Mouse (Mus musculus) CH12F3 (cell line): ENCODE results near the gene Pla2g16.

Experiments
- in situ Hi-C: fragments of 300-500 bp; cut with MboI; formaldehyde crosslinking; loops from 2 replicates; pipeline ENCODE4 v1.14.3; 2020; ENCODE audit warnings: low sequenced_read_pairs

Gene Pla2g16

GRCm38 (mm10) chr19:7607690-7608201 is 50.5 kb downstream of the Pla2g16 start:
- in situ Hi-C loops = no loop called here

- in situ Hi-C loops = no loop called here
Observed at GRCm38 (mm10) chr19:7611942-7612757, 54.9 kb downstream of the Pla2g16 start, which contains the start of gene Hrasls5. Gene Hrasls5 (plus strand): TSS chr19:7612541.

DNA sequence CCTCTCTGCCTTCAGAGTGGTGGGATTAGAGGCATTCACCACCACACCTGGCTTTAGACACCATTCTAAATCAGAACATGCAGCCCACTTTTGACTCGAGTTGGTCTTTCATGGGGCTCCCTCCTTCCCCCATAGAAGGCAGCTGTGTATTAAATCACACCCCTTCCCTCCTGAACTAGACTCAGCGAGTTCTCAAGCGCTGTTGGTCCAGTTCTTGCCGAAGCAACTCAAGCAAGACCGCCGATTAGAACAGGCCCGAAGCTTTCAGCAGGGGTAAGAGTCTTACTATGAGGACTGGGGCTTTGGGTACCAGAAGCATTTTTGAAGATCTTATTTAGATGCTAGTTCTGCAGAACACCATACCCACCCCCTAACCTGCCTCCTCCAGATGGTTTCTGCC is 55.9 kb downstream of the Pla2g16 start:
- in situ Hi-C loops = no loop called here

DNA sequence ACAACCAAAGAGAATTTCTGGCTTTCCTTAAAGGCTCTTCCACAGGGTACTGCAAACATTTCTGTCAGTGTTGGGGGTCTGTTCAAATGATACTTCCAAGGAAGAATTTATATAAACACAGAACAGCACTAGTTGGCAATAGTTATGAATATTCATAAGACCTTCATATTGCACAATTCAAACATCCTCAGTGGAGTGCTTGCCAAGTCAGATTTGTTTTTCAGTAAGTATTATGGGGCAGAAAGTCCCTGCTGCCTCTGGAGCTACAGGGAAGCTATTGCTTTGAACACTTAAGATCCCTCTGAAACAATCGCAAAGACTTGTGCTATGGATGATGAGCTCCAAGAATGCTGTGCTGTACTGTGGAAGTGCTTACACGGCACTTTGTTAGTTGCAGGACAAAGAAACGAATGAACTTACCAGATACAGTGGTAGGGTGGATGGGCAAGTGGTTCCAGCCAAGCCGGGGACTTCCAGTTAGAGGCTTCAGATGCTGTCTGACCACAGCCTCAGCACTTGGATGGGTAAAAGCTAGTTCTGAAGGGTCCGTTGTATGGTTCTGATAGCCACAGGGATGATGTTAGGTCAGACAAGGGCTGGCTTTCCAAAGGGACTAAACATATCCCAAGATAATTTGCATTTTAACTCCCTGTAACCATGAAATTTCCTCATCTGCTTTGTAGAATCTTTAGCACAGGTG is 59.1 kb downstream of the Pla2g16 start:
- in situ Hi-C loops = no loop called here

DNA sequence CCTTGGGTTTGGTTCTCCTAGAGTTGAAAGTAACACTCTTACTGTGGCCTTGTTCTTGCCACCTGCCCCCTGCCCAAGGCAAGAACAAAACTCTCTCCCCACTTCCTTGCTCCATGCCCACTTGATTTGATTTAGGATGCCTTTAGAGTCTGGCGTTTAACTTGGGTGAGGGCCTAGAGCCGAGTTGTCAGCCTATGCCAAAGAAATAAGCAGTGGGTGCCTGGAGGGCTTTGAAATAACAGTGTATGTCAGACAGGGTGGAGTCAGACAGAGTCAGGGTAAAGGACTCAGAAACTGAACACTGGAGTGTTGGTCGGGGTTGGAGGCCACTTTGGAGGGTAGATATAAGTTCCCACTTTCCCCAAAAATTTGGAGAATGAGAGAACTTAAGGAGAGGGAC is 59.8 kb downstream of the Pla2g16 start:
- in situ Hi-C loops = no loop called here

GRCm38 (mm10) chr19:7617696-7618095 is 60.4 kb downstream of the Pla2g16 start:
- in situ Hi-C loops = no loop called here

GRCm38 (mm10) chr19:7633021-7633420 is 75.8 kb downstream of the Pla2g16 start:
- in situ Hi-C loops = no loop called here

- in situ Hi-C loops = no loop called here
Observed at GRCm38 (mm10) chr19:7633786-7634185, 76.5 kb downstream of the Pla2g16 start.
